Mouse (Mus musculus) layer of hippocampus, adult 9-10 months (tissue): ENCODE measurements around the gene 6430548M08Rik.
A peak's percentile ranks its signal among the peaks of the same experiment; 100 is the strongest.

Experiments
- DNase-seq: peaks from one replicate; pipeline ENCODE4 v3.0.0; 2022; ENCODE audit warnings: low spot score

The 6430548M08Rik gene

DNA sequence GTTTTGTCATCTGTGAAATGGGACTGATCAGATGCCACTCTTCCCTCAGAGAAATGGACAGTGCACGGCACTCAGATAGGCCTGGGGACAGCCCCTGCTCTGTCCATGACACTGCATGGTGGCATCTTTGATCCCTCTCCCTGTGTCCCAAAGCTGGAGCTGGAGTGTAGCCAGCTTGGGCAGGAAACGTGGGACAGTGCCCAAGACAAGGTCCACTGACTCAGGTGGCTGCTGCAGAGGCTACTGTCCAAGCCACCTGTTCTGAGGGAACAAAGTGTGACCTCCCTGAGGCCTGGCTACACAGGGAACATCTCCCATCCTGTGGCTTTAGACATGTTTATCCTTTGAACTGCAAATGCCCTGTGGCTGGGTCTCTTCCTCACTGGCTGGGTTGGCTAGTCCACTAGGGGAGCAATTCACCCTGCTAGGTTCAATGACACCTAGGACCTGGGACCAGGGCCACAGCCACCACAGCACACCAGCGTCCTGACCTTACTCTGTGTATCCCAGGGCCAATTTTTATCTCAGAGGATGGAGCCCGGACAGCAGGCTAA lies 68.0 kb downstream of the 6430548M08Rik start:
- no peak for DNase-seq

DNA sequence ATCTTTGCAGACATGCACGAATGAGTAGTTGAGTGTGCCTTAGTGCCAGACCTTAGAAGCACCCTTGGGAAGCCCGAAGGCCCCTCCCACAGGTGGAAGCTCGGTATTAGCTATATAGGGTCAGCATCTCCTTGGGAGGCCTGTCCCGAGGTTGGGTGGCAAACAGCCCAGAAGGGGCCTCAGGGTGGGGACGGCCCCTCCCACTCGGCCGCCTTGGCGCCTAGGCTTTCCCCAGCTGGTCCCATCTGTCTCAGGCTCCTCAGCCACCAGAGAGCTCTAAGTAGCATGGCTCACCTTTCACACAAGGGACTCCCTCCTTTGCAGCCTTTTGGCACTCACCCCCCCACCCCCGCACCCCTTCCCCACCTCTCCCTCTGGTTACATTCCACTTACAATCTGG lies 70.4 kb downstream of the 6430548M08Rik start:
- no peak for DNase-seq

DNA sequence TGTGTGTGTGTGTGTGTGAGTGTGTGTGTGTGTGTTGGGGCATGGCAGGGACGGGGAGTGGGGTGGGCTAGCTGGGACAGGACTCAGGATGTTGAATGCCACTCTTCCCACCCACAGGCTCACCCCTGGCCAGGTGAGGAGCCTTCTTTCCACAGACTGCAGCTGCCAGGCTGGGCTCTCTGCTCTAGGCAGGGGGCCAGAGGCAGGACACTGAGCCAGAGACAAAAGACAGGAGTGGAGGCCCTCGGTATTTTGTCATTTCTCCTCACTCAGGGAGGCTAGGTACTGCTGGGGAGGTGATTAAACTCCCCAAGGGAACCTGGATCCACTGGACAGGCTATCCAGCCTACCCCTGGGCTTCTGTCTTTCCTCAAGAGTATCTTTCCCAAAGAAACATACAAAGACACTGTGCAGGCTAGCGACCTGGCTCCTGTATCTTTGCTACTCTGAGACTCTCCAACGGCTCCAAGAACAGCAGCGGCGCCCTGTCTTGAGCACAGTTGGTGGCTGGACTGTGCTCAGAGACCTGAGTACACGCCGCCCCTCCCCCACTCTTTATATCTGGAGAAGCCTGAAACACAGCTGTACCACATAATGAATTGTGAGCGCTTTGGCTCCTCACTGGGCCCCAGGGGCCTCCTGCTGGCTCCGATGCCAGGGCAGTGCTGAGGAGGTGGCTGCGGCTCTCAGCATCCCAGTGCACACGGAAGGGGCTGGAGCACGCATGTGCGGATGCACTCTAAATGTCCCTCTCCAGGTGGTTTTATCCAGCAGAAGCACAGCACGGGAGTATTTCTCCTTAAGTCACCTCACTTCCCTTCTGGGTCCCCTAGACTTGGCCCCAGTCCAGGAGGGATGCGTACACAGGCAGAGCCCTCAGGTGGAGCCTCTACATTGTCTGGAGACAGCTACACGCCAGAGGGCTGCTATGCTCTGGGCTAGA lies 71.2 kb downstream of the 6430548M08Rik start:
- DNase-seq: no peak

DNA sequence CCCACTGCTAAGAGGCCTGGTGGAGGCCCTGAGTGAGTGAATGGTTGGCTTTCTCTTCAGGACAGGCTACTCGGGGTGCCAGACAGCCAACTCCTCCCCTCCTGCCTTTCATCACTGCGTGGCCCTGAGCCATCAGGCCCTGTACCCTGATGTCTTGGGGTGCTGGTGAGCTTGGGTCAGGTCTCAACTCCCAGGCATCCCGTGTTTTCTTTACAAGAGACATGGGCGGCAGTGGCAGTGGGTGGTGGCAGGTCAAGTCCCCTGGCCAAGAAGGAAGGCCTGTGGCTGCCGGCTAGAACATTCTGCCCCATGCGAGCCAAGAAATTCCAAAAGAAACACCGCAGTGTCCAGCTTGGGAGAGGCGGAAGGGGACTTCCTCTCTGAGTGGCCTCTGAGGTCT lies 72.5 kb downstream of the 6430548M08Rik start:
- no peak for DNase-seq

DNA sequence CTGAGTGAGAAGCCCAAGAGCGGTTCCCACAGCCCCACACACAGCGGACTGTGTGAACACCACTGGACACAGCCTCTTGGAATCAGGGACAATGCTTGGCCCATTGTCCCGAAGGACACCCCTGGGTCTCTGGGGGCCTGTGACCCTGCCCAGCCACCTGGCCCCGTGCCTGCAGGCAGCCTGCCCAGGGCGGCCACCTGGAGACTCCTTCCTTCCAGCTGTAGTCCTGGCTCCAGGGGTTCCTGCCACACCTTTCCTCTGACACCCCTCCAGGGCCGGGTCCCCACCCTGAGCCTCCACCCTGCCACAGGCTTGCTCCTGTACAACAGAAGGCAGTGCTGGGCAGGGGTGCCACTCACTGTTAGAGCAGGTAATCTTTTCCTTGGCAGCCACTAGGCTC lies 74.6 kb downstream of the 6430548M08Rik start:
- DNase-seq: no peak

DNA sequence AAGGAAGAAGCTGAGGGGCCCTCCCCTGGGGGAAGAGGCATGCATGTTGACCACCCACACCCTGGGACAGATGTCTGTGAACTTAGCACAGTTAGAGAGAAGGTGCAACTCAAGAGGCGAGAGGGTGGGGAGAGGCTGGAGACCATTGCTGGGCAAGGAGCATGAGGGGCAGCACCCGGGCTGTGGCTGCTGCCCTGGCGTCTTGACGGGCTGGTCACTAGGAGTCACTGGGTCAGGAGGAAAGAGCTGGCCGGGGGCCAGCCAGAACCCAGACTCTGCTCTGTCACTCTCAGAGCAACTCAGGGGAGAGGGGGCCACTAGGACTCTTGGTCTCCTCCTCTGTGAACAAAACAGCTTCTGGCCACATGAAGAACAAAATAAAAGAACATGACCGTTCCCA lies 75.5 kb downstream of the 6430548M08Rik start:
- no peak for DNase-seq

DNA sequence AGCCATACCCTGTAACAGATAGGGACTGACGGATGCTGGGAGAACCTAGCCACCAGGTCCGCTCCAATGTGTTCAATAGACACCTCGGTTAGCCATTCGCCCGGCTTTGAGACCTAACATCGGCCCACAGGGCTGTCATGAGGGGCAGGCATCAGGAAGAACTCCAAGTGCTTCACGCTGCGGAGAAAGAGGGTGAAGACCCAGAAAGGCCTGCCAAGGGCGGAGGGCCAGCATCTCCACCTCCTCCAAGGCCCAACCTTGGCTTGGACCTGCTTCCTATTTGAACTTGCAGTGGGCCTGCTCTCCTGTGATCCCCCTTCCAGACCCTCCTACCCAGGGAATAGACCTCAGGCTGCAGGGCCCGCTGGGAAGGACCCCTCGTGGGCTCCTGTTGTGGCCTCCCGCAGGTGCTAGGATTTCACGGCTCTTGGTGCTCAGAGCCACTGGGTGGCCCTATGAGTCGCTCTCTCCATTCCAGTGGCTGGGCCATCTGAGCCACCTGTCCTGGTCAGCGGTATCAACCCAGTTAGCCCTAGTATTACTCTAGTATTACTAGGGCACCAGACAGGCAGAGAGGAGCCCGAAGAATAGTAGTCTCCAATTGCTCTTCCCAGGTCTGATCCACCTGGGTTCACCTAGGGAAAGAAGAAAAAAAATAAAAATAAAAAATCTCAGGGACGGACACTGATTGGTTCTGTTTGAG lies 76.3 kb downstream of the 6430548M08Rik start:
- no peak for DNase-seq

DNA sequence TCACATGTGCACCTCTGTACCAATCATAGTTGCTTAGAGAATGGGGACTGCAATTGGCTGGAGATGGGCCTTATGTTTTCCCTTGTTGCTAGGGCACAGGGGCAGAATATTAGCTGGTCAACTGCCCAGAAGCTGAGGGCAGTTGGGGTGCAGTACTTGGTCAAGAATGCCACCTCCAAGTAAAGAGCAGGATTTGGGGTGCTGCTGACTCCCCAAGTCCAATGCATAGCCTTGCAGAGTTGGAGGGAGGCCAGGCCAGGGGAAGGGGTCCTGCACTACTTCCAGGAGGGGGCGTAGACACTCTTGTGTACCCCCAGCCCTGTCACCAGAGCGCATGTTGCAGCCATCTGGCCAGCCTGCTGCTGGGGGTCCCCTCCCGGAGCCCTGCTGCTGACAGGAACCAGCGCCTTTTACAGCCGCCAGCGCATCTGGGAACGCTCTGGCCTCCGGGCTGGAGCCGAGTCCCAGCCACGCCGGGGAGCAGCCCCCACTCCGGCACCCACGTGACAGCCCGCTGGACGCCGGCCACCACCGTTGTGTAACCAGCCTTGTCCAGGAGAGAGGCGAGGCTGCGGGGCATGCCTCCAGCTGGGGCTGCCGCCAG lies 77.0 kb downstream of the 6430548M08Rik start:
- DNase-seq: peak; percentile 39

DNA sequence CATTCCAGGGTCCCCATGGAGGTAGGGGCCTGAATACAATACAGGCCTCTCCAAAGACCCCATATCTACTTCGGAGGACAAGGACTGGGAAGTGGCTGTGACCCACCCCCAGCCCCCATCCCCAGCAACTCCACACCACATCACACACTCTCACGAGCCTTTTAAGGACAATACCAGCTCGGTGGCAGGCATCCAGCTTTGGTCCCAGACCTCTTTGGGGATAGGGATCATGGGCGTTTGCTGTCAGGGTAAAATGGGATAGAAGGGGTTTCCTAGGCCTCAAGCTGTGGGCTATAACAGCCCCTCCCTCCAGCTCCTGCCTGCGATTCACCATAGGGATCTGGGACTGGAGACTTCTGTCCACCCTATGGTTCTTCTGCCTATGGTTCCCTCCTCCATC lies 77.7 kb downstream of the 6430548M08Rik start:
- no peak for DNase-seq

DNA sequence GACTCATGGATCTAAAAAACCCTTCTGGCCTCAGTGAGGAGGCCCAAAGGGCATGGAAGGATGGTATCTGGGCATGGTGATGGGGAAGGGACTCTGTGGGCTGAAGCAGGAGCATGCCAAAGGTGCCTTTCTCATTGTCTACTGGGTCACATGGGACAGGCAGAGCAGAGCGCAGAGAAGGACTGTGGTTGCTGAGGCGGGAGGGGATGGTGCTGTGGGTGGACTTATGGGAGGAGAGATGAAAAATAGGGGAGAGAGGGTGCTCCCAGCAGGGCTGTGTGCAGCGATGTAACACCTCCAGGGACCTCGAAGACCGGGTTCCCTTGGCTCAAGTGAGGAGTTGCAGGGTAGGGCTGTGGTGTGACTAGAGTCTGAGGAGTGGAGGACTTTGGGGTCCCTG lies 78.2 kb downstream of the 6430548M08Rik start:
- no peak for DNase-seq

DNA sequence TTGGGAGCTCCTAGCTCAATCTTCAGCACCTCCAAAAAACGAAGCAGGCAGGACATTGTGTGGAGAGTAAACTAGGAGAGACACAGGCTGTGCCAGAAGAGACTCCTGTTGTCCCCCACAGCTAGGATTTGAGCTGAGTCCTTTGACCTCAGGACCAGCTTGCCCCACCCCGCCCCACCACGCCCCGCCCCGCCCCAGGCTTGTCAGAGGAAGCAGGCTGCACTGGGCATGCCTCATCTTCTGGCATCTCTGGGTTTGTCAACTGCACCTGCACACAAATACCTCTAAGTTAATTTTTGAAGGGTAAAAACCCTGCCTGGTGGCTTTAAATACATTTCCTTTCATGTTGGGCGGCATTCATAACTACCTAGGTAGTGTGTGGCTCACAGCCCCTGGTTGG lies 87.4 kb downstream of the 6430548M08Rik start:
- DNase-seq: no peak

DNA sequence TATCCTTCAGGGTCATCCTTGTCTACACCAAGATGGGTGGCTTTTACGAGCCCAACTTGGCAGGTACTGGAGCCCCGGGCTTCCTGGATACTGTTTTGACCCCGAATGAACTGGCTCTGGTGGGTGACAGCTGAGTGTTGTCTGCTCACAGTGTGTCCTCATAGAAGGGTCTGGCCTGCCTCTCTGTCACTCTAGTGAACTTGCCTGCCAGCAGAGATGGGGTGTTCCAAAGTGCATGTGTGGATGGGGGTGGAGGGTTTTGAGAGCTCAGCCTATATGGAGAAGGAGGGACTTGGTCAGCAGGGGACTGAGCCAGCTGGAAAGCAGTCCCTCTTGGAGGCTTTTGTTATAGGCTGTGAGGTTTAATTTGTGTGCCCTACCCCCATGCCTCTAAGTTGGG lies 88.6 kb downstream of the 6430548M08Rik start:
- DNase-seq: no peak

DNA sequence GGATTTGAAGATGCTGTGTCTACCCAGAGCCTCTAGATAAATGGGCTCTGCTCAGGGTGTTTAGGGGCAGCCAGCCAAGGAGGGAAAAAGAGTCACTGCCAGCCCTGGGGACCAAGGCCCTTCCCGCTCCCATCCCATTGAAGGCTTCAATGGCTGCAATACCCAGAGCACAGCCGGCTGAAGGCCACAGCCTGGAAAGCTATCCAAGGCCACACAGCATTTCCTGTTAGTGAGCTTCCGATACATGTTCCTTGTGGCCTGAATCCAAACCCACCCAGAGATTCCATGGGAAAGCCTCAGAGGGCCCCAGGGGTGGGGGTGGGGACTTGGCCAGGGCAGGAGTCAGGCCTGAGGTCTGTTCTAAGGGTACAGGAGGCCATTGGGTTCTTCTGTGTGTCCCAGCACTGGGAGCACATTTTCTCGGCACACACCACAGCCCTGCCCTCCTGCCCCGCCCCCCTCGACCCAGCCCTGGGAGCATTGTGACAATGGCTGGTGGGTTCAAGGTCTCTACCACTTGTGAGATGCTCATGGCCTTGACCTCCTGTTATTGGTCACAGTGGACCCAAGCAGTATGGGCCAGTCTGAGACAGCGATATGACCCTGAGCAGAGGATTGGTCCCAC lies 90.9 kb downstream of the 6430548M08Rik start:
- DNase-seq: no peak

DNA sequence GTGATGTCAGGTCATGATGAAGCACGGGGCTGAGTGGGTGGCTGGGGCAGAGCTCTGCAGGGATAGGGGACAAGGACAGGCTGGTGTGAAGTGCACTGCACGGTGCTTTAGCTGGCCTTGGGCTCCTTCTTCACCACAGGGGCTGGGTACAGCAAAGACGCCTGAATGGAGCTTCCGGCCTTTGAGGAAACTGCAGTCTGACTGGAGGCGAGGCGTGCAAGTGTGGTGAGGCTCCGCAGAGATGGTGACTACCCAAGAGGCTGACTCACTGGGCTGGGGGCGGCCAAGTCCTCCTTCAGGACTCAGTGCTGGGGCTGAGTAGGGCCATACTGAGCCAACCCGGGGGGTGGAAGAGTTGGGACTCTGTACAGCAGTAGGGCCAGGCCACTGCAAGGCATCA lies 92.0 kb downstream of the 6430548M08Rik start:
- no peak for DNase-seq

DNA sequence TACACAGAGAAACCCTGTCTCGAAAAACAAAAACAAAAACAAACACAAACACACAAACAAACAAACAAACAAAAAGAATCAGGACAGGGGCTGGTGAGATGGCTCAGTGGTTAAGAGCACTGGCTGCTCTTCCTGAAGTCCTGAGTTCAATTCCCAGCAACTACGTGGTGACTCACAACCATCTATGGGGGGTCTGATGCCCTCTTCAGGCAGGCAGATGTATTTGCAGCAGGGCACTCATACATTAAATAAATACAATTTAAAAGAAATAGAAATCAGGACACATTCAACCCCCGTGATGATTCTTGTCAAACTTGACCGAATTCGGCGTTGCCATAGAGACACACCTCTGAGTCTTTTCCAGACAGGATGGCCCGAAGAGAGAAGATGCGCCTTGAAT lies 93.4 kb downstream of the 6430548M08Rik start:
- no peak for DNase-seq

DNA sequence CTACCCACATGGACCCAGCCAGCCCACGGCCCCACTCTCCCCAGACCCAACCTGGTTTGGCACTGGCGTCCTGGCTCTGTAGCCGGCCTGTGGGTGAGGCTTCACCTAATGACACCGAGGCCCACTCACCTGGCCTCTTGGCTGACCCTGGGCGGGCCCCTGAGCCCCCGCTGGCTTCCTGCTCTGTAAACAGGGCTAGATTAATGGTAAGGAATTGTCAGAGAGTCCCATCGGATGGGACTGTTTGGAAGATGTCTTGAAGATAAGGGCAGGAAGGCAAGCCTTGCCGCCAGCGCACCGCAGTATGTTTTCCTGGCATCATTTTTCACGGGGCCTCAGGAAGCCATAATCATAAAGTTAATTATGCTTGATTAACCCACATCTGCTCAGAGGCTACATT lies 94.2 kb downstream of the 6430548M08Rik start:
- no peak for DNase-seq

DNA sequence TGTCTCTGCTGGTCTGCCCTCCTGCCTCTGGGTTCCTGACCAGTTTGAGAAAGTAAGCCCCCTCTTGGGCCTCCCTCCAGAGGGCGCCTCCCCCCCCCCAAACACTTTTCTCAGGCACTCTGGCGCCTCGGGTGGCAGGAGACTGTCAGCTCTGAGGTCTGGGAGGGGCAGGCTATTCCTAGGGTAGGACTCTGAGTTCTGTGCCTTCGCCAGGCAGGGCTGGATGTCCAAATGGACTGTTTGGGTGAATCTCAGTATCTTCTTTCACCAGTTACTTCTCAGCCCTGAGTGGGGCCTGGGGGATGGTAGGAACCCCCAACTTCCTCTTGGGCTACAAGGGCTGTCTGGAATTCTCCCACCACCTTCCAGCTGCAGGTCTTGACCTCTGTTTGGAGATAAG lies 97.4 kb downstream of the 6430548M08Rik start:
- no peak for DNase-seq

DNA sequence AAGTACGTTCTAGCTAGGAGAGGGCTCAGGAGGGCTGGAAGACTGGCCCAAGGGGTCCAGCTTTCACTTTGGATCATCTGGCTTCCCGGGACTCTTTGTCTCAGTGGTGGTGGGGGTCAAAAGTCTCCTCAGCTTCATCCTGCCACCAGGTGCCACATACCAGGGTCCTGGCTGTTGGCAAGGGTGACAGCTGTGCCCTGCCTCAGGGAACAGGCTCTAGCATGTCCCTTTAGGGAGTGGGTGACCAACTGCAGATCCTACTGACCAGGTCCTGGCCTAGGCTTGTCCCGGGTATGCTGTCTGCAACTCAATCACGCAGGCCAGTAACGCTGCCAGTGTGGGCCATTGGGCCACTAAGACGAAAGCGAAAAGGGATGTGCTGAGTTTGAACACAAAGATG lies 98.6 kb downstream of the 6430548M08Rik start:
- DNase-seq: no peak

DNA sequence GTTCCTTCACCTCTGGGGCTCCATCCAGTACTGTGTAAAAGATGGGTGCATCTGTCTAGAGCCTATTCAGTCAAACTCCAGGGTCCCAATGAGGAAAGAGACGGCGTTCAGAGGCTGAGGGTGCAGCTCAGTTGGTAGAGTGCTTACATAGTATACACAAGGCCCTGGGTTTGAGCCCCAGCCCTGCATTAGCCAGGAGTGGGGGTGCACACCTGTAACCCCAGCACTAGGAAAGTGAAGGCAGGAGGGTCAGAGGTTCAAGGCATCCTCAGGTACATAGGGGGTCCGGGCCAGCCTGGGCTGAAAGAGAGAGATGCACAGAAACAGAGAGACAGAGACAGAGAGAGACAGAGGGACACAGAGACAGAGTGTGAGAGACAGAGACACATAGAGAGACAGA lies 99.3 kb downstream of the 6430548M08Rik start:
- DNase-seq: no peak

DNA sequence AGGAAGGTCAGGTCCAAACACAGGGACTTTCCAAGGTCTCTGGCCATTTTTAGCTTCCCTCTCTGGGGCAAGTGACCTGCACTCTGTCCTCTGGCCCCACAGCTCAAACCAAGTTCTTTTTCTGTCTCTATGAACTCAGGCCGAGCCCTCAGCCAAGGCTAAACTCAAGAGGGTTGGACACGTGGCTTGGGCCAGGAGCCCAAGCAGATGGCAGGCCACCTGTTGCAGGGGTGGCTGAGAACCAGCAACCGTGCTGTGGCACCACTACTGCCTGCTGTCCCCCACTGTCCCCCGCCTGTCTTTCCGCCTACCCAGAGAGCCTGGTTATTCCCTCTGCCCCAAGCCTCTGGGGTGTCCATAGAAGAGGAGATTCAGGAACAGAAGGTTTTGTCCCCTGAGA lies 100.0 kb downstream of the 6430548M08Rik start:
- DNase-seq: no peak
